Mouse (Mus musculus) thymus, adult 2 months (tissue): ENCODE measurements around the gene Emsy. TPM values are rescaled to one million over a fixed set of nuclear protein-coding genes. Genes with fewer than 3 reads are reported as not detected.

Experiments used
- DNase-seq: peaks from one replicate; pipeline ENCODE4 v3.0.0; 2021
- H3K27ac ChIP-seq: fragments of 200-500 bp; 2 replicates; pipeline ENCODE4 v1.5.1; 2012; ENCODE audit warnings: low read length, control low read depth; ENCODE audit not compliant: control insufficient read depth, insufficient read depth
- H3K27me3 ChIP-seq: fragments of 200-500 bp; 2 replicates; pipeline ENCODE4 v1.6.1; 2012; ENCODE audit warnings: mild to moderate bottlenecking, low read length, moderate library complexity, mixed read lengths; ENCODE audit not compliant: control insufficient read depth, insufficient read depth
- H3K36me3 ChIP-seq: fragments of 200-500 bp; 2 replicates; pipeline ENCODE4 v1.6.1; 2012; ENCODE audit warnings: mild to moderate bottlenecking, low read length, moderate library complexity; ENCODE audit not compliant: control insufficient read depth, insufficient read depth
- H3K4me1 ChIP-seq: fragments of 200-500 bp; replicated peaks from 2 replicates; pipeline ENCODE4 v1.6.1; 2012; ENCODE audit warnings: low read length; ENCODE audit not compliant: control insufficient read depth, insufficient read depth
- H3K4me3 ChIP-seq: fragments of 200-500 bp; 2 replicates; pipeline ENCODE4 v1.5.1; 2012; ENCODE audit warnings: mild to moderate bottlenecking, low read length, control low read depth, moderate library complexity; ENCODE audit not compliant: control insufficient read depth, insufficient read depth
- CTCF ChIP-seq: fragments of 200-500 bp; IDR thresholded peaks from 2 replicates; pipeline ENCODE4 v1.5.1; 2012; ENCODE audit warnings: mild to moderate bottlenecking, control low read depth, low read length, moderate library complexity, borderline replicate concordance; ENCODE audit not compliant: control insufficient read depth, poor library complexity, insufficient read depth; ENCODE audit errors: extremely low read depth
- POLR2A ChIP-seq: fragments of 200-500 bp; IDR thresholded peaks from 2 replicates; pipeline ENCODE4 v1.6.1; 2012; ENCODE audit warnings: mild to moderate bottlenecking, low read length, control low read depth, moderate library complexity; ENCODE audit not compliant: control insufficient read depth, poor library complexity, insufficient read depth; ENCODE audit errors: extremely low read depth
- WGBS: fragments of 180-500 bp; shearing (Covaris S2); methylation state at CpG from one replicate; pipeline ENCODE4 v1.1.7; 2018; 5-methylcytosine and 5-hydroxymethylcytosine counted together
- polyA plus RNA-seq: library from polyadenylated mRNA; depleted of rRNA; stranded (reverse); fragments of >200 nt; gene quantifications from 2 replicates; pipeline ENCODE4 v1.2.3, GENCODE M21; 2012

The Emsy gene
- polyA plus RNA-seq, 1 experiment: 52.8 TPM

DNA sequence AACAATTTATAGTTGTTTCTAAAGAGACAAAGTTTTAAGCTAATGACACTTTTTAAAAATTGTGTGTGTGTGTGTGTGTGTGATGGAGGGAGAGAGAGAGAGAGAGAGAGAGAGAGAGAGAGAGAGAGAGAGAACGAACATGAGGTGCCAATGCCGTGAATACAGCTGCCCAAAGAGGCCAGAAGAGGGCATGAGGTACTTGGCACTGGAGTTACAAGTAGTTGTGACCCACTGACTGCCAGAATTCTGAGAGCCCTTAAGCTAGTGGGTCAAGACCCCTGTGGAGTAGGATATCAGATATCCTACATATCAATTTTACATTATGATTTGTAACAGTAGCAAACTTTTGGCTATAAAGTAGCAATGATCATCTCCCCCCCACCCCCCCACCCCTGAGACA, 4.9 kb downstream of the Emsy start:
- Histone ChIP-seq H3K4me3 (no peak overlapping the region), H3K4me1 (peaks cover 2% of the 10 kb centered on the region), H3K27ac (no peak overlapping the region), H3K36me3 (peaks cover 12% of the 10 kb centered on the region), H3K27me3 (no peaks in the 10 kb centered on the region)
- no peak for DNase-seq
- no peak for TF ChIP-seq POLR2A
- TF ChIP-seq CTCF: no peak
- WGBS: 76% methylated on average over 2 of the region's 2 CpGs

DNA sequence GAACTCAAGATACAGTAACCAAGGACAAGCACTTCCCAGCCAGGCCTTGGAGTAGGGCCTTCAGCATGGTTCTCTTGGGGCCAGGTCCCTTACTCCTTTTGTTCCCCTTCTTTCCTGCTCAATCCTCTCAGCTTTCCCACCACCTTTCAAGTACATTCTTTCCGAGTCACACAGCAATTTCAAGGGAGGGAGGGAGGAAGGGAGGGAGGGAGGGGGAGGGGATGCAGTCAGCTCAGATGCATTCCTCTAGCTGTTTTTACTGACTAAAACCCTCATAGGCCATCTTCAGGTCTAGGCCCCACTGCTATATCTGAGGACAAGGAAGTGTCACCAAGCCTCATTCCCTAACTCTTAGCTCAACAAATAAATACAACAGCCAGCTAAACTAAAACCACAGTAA, 12.3 kb downstream of the Emsy start:
- H3K27ac ChIP-seq: no peak overlapping the region
- peaks cover 41% of the 10 kb centered on the region for H3K36me3 ChIP-seq
- no peaks in the 10 kb centered on the region for H3K27me3 ChIP-seq
- DNase-seq: no peak
- no peak for TF ChIP-seq CTCF
- no peak for TF ChIP-seq POLR2A
- H3K4me3 ChIP-seq: no peak overlapping the region
- no peaks in the 10 kb centered on the region for H3K4me1 ChIP-seq
- 92% methylated on average over 1 of the region's 1 CpGs for WGBS

DNA sequence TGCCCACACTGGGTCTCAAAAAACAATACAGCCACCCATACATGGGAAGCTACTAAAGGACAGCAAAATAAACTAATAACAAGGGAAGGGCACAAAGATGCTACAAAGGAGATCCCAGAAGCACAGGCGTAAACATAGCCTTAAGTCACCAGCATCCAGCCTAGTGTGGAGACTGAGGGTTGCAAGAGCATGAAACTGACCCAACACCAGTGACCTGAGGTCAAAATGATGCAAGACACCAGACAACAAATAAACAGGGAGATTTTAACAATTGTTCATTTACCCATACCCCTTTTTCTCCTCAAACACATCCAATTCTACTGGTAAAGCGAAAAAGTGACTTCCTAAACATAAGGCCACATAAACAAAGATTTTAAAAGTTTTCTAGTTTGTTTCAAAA, 20.0 kb downstream of the Emsy start:
- peaks cover 53% of the 10 kb centered on the region for H3K36me3 ChIP-seq
- no peaks in the 10 kb centered on the region for H3K4me1 ChIP-seq
- H3K4me3 ChIP-seq: no peak overlapping the region
- no peaks in the 10 kb centered on the region for H3K27me3 ChIP-seq
- no peak for DNase-seq
- TF ChIP-seq POLR2A (no peak), CTCF (no peak)
- 94% methylated on average over 2 of the region's 2 CpGs for WGBS
- H3K27ac ChIP-seq: no peak overlapping the region

DNA sequence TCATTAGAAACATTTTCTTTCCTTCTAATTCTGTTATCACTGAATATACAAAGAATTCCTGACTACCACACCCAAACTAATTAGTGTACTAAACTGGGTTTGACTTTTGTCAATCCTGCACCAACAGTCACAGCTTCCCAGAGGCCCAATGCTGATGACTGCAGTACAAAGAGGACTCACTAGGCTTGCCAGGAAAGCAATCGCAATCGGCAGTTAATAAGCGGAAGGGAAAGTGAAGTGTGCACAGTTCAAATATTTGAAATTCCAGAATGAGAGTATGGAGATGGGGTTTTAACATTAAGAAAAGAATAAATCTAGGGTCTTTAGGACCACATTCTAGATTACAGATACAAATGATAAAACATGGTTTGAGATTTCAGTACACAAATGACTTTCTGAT, 23.6 kb downstream of the Emsy start:
- no peak overlapping the region for H3K4me3 ChIP-seq
- TF ChIP-seq POLR2A (no peak), CTCF (no peak)
- no peaks in the 10 kb centered on the region for H3K27me3 ChIP-seq
- no peaks in the 10 kb centered on the region for H3K4me1 ChIP-seq
- WGBS: 91% methylated on average over 3 of the region's 3 CpGs
- H3K36me3 ChIP-seq: peaks cover 62% of the 10 kb centered on the region
- H3K27ac ChIP-seq: no peak overlapping the region
- no peak for DNase-seq

DNA sequence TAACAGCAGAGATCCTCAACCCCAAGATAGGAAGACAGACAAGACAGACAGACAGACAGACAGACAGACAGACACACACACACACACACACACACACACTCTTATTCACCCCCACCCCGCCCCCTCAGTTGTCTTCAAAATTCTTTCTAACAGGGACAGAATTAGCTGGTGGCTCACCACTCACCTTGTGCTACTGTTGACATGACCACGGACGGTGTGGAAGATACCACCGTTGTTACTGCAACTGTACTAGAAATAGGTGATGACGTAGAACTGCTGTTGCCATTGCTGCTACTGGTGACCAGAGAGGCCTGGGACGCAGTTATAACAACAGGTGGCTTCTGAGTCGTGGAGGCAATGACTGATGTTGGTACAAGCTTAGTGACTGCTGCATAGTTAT, 26.6 kb downstream of the Emsy start:
- WGBS: 97% methylated on average over 7 of the region's 7 CpGs
- H3K27ac ChIP-seq: no peak overlapping the region
- H3K27me3 ChIP-seq: no peaks in the 10 kb centered on the region
- TF ChIP-seq POLR2A: no peak
- TF ChIP-seq CTCF: no peak
- H3K4me1 ChIP-seq: no peaks in the 10 kb centered on the region
- H3K4me3 ChIP-seq: no peak overlapping the region
- peaks cover 55% of the 10 kb centered on the region for H3K36me3 ChIP-seq
- no peak for DNase-seq

DNA sequence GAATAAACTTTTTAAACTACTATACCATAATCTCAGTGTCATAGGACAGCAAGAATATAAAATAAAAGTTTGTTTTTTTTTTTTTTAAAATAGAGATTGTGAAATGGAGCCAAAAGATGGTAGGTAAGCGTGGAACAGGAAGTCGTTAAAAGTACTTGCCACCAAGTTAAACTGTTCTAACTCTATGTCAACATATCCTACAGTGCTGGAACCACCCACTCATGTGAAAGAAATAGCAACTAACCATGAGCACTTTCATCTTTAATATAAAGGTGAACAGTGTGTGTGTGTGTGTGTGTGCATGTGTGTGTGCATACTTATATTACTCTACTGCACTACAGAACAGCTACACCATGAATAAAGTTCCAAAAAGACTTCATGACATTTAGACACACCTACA, 38.8 kb downstream of the Emsy start:
- H3K36me3 ChIP-seq: peaks cover 60% of the 10 kb centered on the region
- no peaks in the 10 kb centered on the region for H3K4me1 ChIP-seq
- no peaks in the 10 kb centered on the region for H3K27me3 ChIP-seq
- WGBS: 92% methylated on average over 2 of the region's 2 CpGs
- no peak overlapping the region for H3K27ac ChIP-seq
- TF ChIP-seq CTCF: no peak
- no peak for TF ChIP-seq POLR2A
- DNase-seq: no peak
- H3K4me3 ChIP-seq: no peak overlapping the region

DNA sequence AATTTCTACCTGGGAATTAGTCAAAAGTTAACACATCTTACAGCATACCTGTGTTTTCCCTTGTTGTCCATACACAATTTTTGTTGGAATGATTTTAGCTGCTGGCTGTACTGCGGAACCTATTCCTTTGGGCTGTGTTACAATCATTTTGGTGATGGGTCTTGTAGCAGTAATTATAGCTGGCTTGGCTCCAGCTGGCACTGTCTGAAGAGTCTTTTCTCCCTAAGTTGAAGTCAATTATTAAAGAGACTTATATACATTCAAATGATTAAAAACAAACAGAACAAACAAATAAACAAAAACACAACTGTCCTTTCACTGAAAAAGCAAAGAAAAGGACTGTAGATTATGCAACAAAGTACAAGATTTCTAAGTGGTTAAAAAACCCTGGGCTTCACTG, 43.6 kb downstream of the Emsy start:
- H3K4me3 ChIP-seq: no peak overlapping the region
- 97% methylated on average over 1 of the region's 1 CpGs for WGBS
- no peaks in the 10 kb centered on the region for H3K27me3 ChIP-seq
- H3K36me3 ChIP-seq: peaks cover 59% of the 10 kb centered on the region
- TF ChIP-seq CTCF: no peak
- no peak for TF ChIP-seq POLR2A
- DNase-seq: no peak
- no peaks in the 10 kb centered on the region for H3K4me1 ChIP-seq
- H3K27ac ChIP-seq: no peak overlapping the region
